Mouse (Mus musculus): ENCODE data around the gene Zc3hav1l. TPM values are rescaled to one million over a fixed set of nuclear protein-coding genes. Genes with fewer than 3 reads are reported as not detected.

Zc3hav1l gene
- polyA plus RNA-seq (2012; rRNA removed; ENCODE audit: low replicate concordance): 3.0 and 4.6 TPM in 2 replicates

GRCm38 (mm10) chr6:38298761-38299401, at the start of gene Zc3hav1l:
Zc3hav1l (minus strand) TSS chr6:38299259.

GRCm38 (mm10) chr6:38253736-38254641, 45.1 kb downstream of the Zc3hav1l start, which contains the start of gene D630045J12Rik:
D630045J12Rik (minus strand) TSS chr6:38254009.

Other genes with a start within 250 kb of the Zc3hav1l start
- not detected in 2 replicates for gene Tmem213, start 190.0 kb downstream of the Zc3hav1l start, polyA plus RNA-seq (2012; rRNA removed; ENCODE audit: low replicate concordance)
- gene Atp6v0a4, start 174.7 kb downstream of the Zc3hav1l start, polyA plus RNA-seq (2012; rRNA removed; ENCODE audit: low replicate concordance): 0.32 and 0.52 TPM in 2 replicates
- gene D630045J12Rik, start 45.2 kb downstream of the Zc3hav1l start, polyA plus RNA-seq (2012; rRNA removed; ENCODE audit: low replicate concordance): 1.5 and 2.4 TPM in 2 replicates
- 35.5 and 46.4 TPM in 2 replicates for gene Zc3hav1, start 55.3 kb upstream of the Zc3hav1l start, polyA plus RNA-seq (2012; rRNA removed; ENCODE audit: low replicate concordance)
- gene Ttc26, start 82.2 kb upstream of the Zc3hav1l start, polyA plus RNA-seq (2012; rRNA removed; ENCODE audit: low replicate concordance): 0.39 and 0.85 TPM in 2 replicates
- 5.7 and 11.5 TPM in 2 replicates for gene Ubn2, start 134.7 kb upstream of the Zc3hav1l start, polyA plus RNA-seq (2012; rRNA removed; ENCODE audit: low replicate concordance)
- gene Fmc1, start 234.2 kb upstream of the Zc3hav1l start, polyA plus RNA-seq (2012; rRNA removed; ENCODE audit: low replicate concordance): 293 and 309 TPM in 2 replicates

Data from mammary gland, adult 2 months (tissue).